Mouse (Mus musculus) ES-E14 (cell line): ENCODE data around the gene Spast. TPM values are rescaled to one million over a fixed set of nuclear protein-coding genes. Genes with fewer than 3 reads are reported as not detected.
A peak's percentile ranks its signal among the peaks of the same experiment; 100 is the strongest.
"Not testable (repeated sequence)": the region's sequence is repeated elsewhere in the genome, so short reads cannot be mapped to it uniquely, and the experiment has no call there.

Experiments used
- DNase-seq: peaks from one replicate; pipeline ENCODE4 v3.0.0-alpha.2; 2013; ENCODE audit warnings: low read depth, low spot score
- H3K27ac ChIP-seq: 2 replicates; pipeline ENCODE4 v1.5.1; 2012; ENCODE audit warnings: low read depth, mild to moderate bottlenecking, low read length, moderate library complexity, mixed read lengths; ENCODE audit not compliant: poor library complexity, insufficient read depth, severe bottlenecking
- H3K36me3 ChIP-seq: 2 replicates; pipeline ENCODE4 v1.6.1; 2012; ENCODE audit warnings: mild to moderate bottlenecking, low read length, moderate library complexity, mixed read lengths; ENCODE audit not compliant: control insufficient read depth, poor library complexity, insufficient read depth, severe bottlenecking
- H3K4me1 ChIP-seq, 2 experiments: fragments of 150-350 bp in 1 of 2; sonication (generic) in 1 of 2; 2 replicates each; pipeline ENCODE4 v1.6.1; 2012; ENCODE audit warnings: low read length in 2 of 2, mild to moderate bottlenecking in 1 of 2, mixed read lengths in 1 of 2; ENCODE audit not compliant: control insufficient read depth in 2 of 2, insufficient read depth in 2 of 2, poor library complexity in 1 of 2
- H3K4me3 ChIP-seq, 2 experiments: fragments of 150-350 bp in 1 of 2; sonication (generic) in 1 of 2; 2 replicates each; pipeline ENCODE4 v1.5.1; 2012; ENCODE audit warnings: low read length in 2 of 2, low read depth in 1 of 2, mild to moderate bottlenecking in 1 of 2, mixed read lengths in 1 of 2; ENCODE audit not compliant: insufficient read depth in 1 of 2, poor library complexity in 1 of 2, severe bottlenecking in 1 of 2
- H3K9ac ChIP-seq: 2 replicates; pipeline ENCODE4 v1.6.1; 2012; ENCODE audit warnings: low read depth, mild to moderate bottlenecking, low read length, mixed read lengths; ENCODE audit not compliant: poor library complexity, insufficient read depth, severe bottlenecking
- H3K9me3 ChIP-seq: fragments of 150-350 bp; sonication (generic); 2 replicates; pipeline ENCODE4 v1.6.1; 2012; ENCODE audit warnings: low read depth, mild to moderate bottlenecking, low read length; ENCODE audit not compliant: control insufficient read depth, insufficient read depth
- CHD2 ChIP-seq: IDR thresholded peaks from 2 replicates; pipeline ENCODE4 v1.6.1; 2014; ENCODE audit warnings: mild to moderate bottlenecking, low read depth, low read length, inconsistent platforms
- HCFC1 ChIP-seq: IDR thresholded peaks from 2 replicates; pipeline ENCODE4 v1.6.1; 2012; ENCODE audit warnings: low read length, inconsistent platforms, borderline replicate concordance; ENCODE audit not compliant: insufficient read depth
- MAFK ChIP-seq: IDR thresholded peaks from 2 replicates; pipeline ENCODE4 v1.6.1; 2014; ENCODE audit warnings: mild to moderate bottlenecking, low read depth, low read length, inconsistent platforms; ENCODE audit not compliant: insufficient read depth
- ZC3H11A ChIP-seq: IDR thresholded peaks from 2 replicates; pipeline ENCODE4 v1.6.1; 2012; ENCODE audit warnings: low read depth, mild to moderate bottlenecking, inconsistent platforms, low read length, borderline replicate concordance
- ZNF384 ChIP-seq: IDR thresholded peaks from 2 replicates; pipeline ENCODE4 v1.6.1; 2012; ENCODE audit warnings: low read depth, low read length, inconsistent platforms
- in situ Hi-C, 2 experiments: fragments of 600-800 bp; cut with MboI; formaldehyde crosslinking; loops; one replicate each; pipeline ENCODE4 v1.15.1; 2025; ENCODE audit warnings: low sequenced_read_pairs in 2 of 2, inconsistent platforms in 1 of 2; ENCODE audit not compliant: unreplicated experiment in 2 of 2
- total RNA-seq: library from RNA; depleted of rRNA; stranded (reverse); fragments of 300-350 nt; gene quantifications from 2 replicates; pipeline ENCODE4 v1.2.3, GENCODE M21; 2012

Spast gene
- total RNA-seq, 1 experiment: 39.0 TPM

GRCm38 (mm10) chr17:74328146-74328545, 10.6 kb upstream of the Spast start:
- H3K4me1 ChIP-seq, H3K9ac ChIP-seq, in situ Hi-C loops: not testable (repeated sequence)

GRCm38 (mm10) chr17:74331049-74331676, 7.6 kb upstream of the Spast start:
- Histone ChIP-seq H3K9ac (no peak overlapping the region), H3K36me3 (no peaks in the 10 kb centered on the region), H3K4me3 (no peak overlapping the region), H3K9me3 (no peaks in the 10 kb centered on the region), H3K4me1 (0 out of 4 replicates have a peak, but pooled peaks cover 0 to 2% of the 10 kb centered on the region in 2 experiments), H3K27ac (no peak overlapping the region; the same call in 1 of the 2 replicates)
- in situ Hi-C loops: no loop called here
- TF ChIP-seq HCFC1 (no peak), ZC3H11A (no peak), CHD2 (no peak), MAFK (no peak), ZNF384 (no peak)
- DNase-seq: no peak

More at GRCm38 (mm10) chr17:74328146-74328545, 10.6 kb upstream of the Spast start:
- H3K27ac ChIP-seq, H3K36me3 ChIP-seq, H3K9me3 ChIP-seq, H3K4me3 ChIP-seq: not testable (repeated sequence)
- 0 out of 2 replicates have a peak, but pooled peaks have one; percentile 30 for TF ChIP-seq ZNF384
- peak; percentile 68; the same call in 1 of the 2 replicates for TF ChIP-seq ZC3H11A
- peak; percentile 63 for DNase-seq

GRCm38 (mm10) chr17:74338225-74338931, 409 bp upstream of the Spast start:
- H3K9ac ChIP-seq: peak overlapping the region; percentile 85
- H3K4me1 ChIP-seq: peaks cover 0 to 5% of the 10 kb centered on the region in 2 experiments; a peak in 2 of 4 replicates
- TF ChIP-seq MAFK (no peak), HCFC1 (0 out of 2 replicates have a peak, but pooled peaks have one; percentile 32)
- H3K36me3 ChIP-seq: no peaks in the 10 kb centered on the region
- in situ Hi-C loops: no loop called here
- no peaks in the 10 kb centered on the region for H3K9me3 ChIP-seq
- H3K27ac ChIP-seq: peak overlapping the region; percentile 73
- DNase-seq: peak; percentile 92
- H3K4me3 ChIP-seq: peak overlapping the region; percentile 71 to 83

- in situ Hi-C loops: no loop called here
Observed at GRCm38 (mm10) chr17:74341151-74341550, 2.4 kb downstream of the Spast start.

More at GRCm38 (mm10) chr17:74341151-74341550, 2.4 kb downstream of the Spast start:
- DNase-seq: no peak
- Histone ChIP-seq H3K9ac (no peak overlapping the region), H3K27ac (no peak overlapping the region), H3K9me3 (no peaks in the 10 kb centered on the region), H3K4me1 (peaks cover 0 to 5% of the 10 kb centered on the region in 2 experiments; a peak in 2 of 4 replicates), H3K36me3 (no peaks in the 10 kb centered on the region), H3K4me3 (no peak overlapping the region)
- no peak for TF ChIP-seq ZC3H11A
- TF ChIP-seq ZNF384: no peak
- TF ChIP-seq CHD2: no peak
- no peak for TF ChIP-seq MAFK
- no peak for TF ChIP-seq HCFC1
